Mouse (Mus musculus) naive thymus-derived CD4-positive, alpha-beta T cell, adult 2 months (primary cell): ENCODE measurements around the gene Pbsn.
"Not testable (repeated sequence)": the region's sequence is repeated elsewhere in the genome, so short reads cannot be mapped to it uniquely, and the experiment has no call there.

ENCODE experiments used
- DNase-seq: peaks from one replicate; pipeline ENCODE4 v3.0.0-alpha.2; 2011; ENCODE audit warnings: low read depth

Gene Pbsn

GRCm38 (mm10) chrX:77853523-77853922, at the start of gene Pbsn:
Gene Pbsn (minus strand): TSS chrX:77853623.
- no peak for DNase-seq

GRCm38 (mm10) chrX:77880033-77880432, 26.6 kb upstream of the Pbsn start:
- not testable (repeated sequence) for DNase-seq

- not testable (repeated sequence) for DNase-seq
Observed at GRCm38 (mm10) chrX:77864458-77864857, 11.0 kb upstream of the Pbsn start, which contains the start of gene Gm14744. Gene Gm14744 (plus strand): TSS chrX:77864758.

GRCm38 (mm10) chrX:77812031-77812430, 41.4 kb downstream of the Pbsn start:
- no peak for DNase-seq

- peak; percentile 59 for DNase-seq
Observed at GRCm38 (mm10) chrX:77810608-77811206, 42.7 kb downstream of the Pbsn start.

GRCm38 (mm10) chrX:77808602-77809001, 44.8 kb downstream of the Pbsn start:
- peak; percentile 69 for DNase-seq

- no peak for DNase-seq
Observed at GRCm38 (mm10) chrX:77802293-77802692, 51.1 kb downstream of the Pbsn start.

GRCm38 (mm10) chrX:77801543-77801942, 51.9 kb downstream of the Pbsn start:
- no peak for DNase-seq

- no peak for DNase-seq
Observed at GRCm38 (mm10) chrX:77799554-77799953, 53.9 kb downstream of the Pbsn start.

- DNase-seq: no peak
Observed at GRCm38 (mm10) chrX:77797801-77798200, 55.6 kb downstream of the Pbsn start.

GRCm38 (mm10) chrX:77796916-77797315, 56.5 kb downstream of the Pbsn start:
- DNase-seq: no peak

GRCm38 (mm10) chrX:77796238-77796835, 57.1 kb downstream of the Pbsn start, which contains the start of gene Prkx:
Gene Prkx (minus strand): TSS chrX:77796278.
- DNase-seq: no peak

GRCm38 (mm10) chrX:77795858-77796174, 57.6 kb downstream of the Pbsn start:
- peak; percentile 93 for DNase-seq

GRCm38 (mm10) chrX:77794962-77795857, 58.2 kb downstream of the Pbsn start:
- no peak for DNase-seq

GRCm38 (mm10) chrX:77788675-77789074, 64.7 kb downstream of the Pbsn start:
- DNase-seq: no peak
